Mouse (Mus musculus) hindbrain, postnatal 0 days (tissue): Measurements from ENCODE around the gene Nfic. TPM values are rescaled to one million over a fixed set of nuclear protein-coding genes. Genes with fewer than 3 reads are reported as not detected.

Source experiments
- ATAC-seq: fragments of 200-750 bp; cut with Nextera tagmentation; 2 replicates; pipeline ENCODE4 v1.8.0; 2017; ENCODE audit warnings: mild to moderate bottlenecking, moderate TSS enrichment, moderate library complexity
- DNase-seq: peaks from one replicate; pipeline ENCODE4 v3.0.0-alpha.2; 2015; ENCODE audit warnings: low spot score
- H3K27ac ChIP-seq: fragments of 300-500 bp; sonication (generic); 2 replicates; pipeline ENCODE4 v1.5.1; 2014; ENCODE audit warnings: mild to moderate bottlenecking
- H3K27me3 ChIP-seq: fragments of 300-500 bp; sonication (generic); 2 replicates; pipeline ENCODE4 v1.6.1; 2014; ENCODE audit warnings: low read length, mixed read lengths; ENCODE audit not compliant: insufficient read depth
- H3K36me3 ChIP-seq: fragments of 300-500 bp; sonication (generic); 2 replicates; pipeline ENCODE4 v1.6.1; 2014; ENCODE audit warnings: low read length, mixed read lengths; ENCODE audit not compliant: insufficient read depth
- H3K4me1 ChIP-seq: fragments of 300-500 bp; sonication (generic); 2 replicates; pipeline ENCODE4 v1.6.1; 2014; ENCODE audit warnings: antibody characterized with exemption, low read length, mixed read lengths; ENCODE audit not compliant: insufficient read depth
- H3K4me2 ChIP-seq: fragments of 300-500 bp; sonication (generic); 2 replicates; pipeline ENCODE4 v1.6.1; 2014; ENCODE audit warnings: low read depth, mild to moderate bottlenecking, low read length, moderate library complexity, mixed read lengths
- H3K4me3 ChIP-seq: fragments of 300-500 bp; sonication (generic); 2 replicates; pipeline ENCODE4 v1.5.1; 2014; ENCODE audit warnings: low read length
- H3K9ac ChIP-seq: fragments of 300-500 bp; sonication (generic); replicated peaks from 2 replicates; pipeline ENCODE4 v1.6.1; 2014; ENCODE audit warnings: mild to moderate bottlenecking, low read length, moderate library complexity, mixed read lengths
- H3K9me3 ChIP-seq: fragments of 300-500 bp; sonication (generic); 2 replicates; pipeline ENCODE4 v1.6.1; 2016; ENCODE audit warnings: low read length, mixed read lengths
- CTCF ChIP-seq: IDR thresholded peaks from 2 replicates; pipeline ENCODE4 v1.5.1; 2016; ENCODE audit warnings: antibody characterized with exemption, control low read depth, low read depth
- WGBS: fragments of 180-500 bp; shearing (Covaris S2); extraction: QIAGEN DNeasy Blood & Tissue Kit; methylation state at CpG from one replicate; pipeline ENCODE4 v1.1.7; 2014; 5-methylcytosine and 5-hydroxymethylcytosine counted together
- polyA plus RNA-seq: library from polyadenylated mRNA; unstranded; fragments of >200 nt; fragmentation: Nextera tagmentation; extraction: Ambion mirVana; gene quantifications from 2 replicates; pipeline ENCODE4 v1.2.1, GENCODE M21; 2015
- total RNA-seq: library from RNA; depleted of rRNA; stranded (reverse); fragments of >200 nt; gene quantifications from 2 replicates; pipeline ENCODE4 v1.2.3, GENCODE M21; 2014; rRNA removed

The Nfic gene
- total RNA-seq, result 17.2 and 26.5 TPM in 2 replicates
- 33.8 and 34.6 TPM in 2 replicates for polyA plus RNA-seq

GRCm38 (mm10) chr10:81455181-81455895 is at the start of gene Nfic:
Gene Nfic, minus strand, starts transcription at chr10:81455635.
- H3K9ac ChIP-seq, result no peak within 1 kb of the TSS
- 68% methylated on average over 28 of the region's 28 CpGs for WGBS
- no peak within 1 kb of the TSS for H3K4me3 ChIP-seq
- no peak within 1 kb of the TSS for H3K27ac ChIP-seq
- no peaks in the 10 kb centered on the region for H3K4me1 ChIP-seq
- H3K36me3 ChIP-seq, result no peaks in the 10 kb centered on the region
- TF ChIP-seq CTCF, result no peak
- no peak within 1 kb of the TSS for H3K4me2 ChIP-seq
- ATAC-seq (no peak), DNase-seq (no peak)
- peaks cover 38% of the 10 kb centered on the region for H3K27me3 ChIP-seq
- H3K9me3 ChIP-seq, result no peaks in the 10 kb centered on the region

GRCm38 (mm10) chr10:81502658-81503057 is 47.2 kb upstream of the Nfic start:
- ATAC-seq, result peak; percentile 24
- Histone ChIP-seq H3K9ac (peak overlapping the region; percentile 35; the same call in 1 of the 2 replicates), H3K27ac (no peak overlapping the region), H3K36me3 (no peaks in the 10 kb centered on the region), H3K27me3 (no peaks in the 10 kb centered on the region), H3K9me3 (no peaks in the 10 kb centered on the region), H3K4me1 (no peaks in the 10 kb centered on the region), H3K4me3 (peak overlapping the region; percentile 38), H3K4me2 (peak overlapping the region; percentile 64)
- TF ChIP-seq CTCF, result peak; percentile 100
- 11% methylated on average over 36 of the region's 36 CpGs for WGBS
- DNase-seq, result peak; percentile 81

- no peak for TF ChIP-seq CTCF
Measured at GRCm38 (mm10) chr10:81501863-81502262, 46.4 kb upstream of the Nfic start.

GRCm38 (mm10) chr10:81500032-81500431 is 44.6 kb upstream of the Nfic start, which contains the start of gene S1pr4:
Gene S1pr4, minus strand, starts transcription at chr10:81500132.
- H3K9me3 ChIP-seq, result no peaks in the 10 kb centered on the region
- no peak within 1 kb of the TSS for H3K27ac ChIP-seq
- 86% methylated on average over 3 of the region's 3 CpGs for WGBS
- peaks cover 10% of the 10 kb centered on the region for H3K4me1 ChIP-seq
- H3K27me3 ChIP-seq, result no peaks in the 10 kb centered on the region
- H3K4me2 ChIP-seq, result no peak within 1 kb of the TSS
- H3K36me3 ChIP-seq, result no peaks in the 10 kb centered on the region
- no peak within 1 kb of the TSS for H3K4me3 ChIP-seq
- DNase-seq (no peak), ATAC-seq (no peak)
- no peak for TF ChIP-seq CTCF
- no peak within 1 kb of the TSS for H3K9ac ChIP-seq

More at GRCm38 (mm10) chr10:81501863-81502262, 46.4 kb upstream of the Nfic start:
- H3K27ac ChIP-seq, result no peak overlapping the region
- DNase-seq (no peak), ATAC-seq (no peak)
- WGBS, result 89% methylated on average over 5 of the region's 5 CpGs
- H3K27me3 ChIP-seq, result no peaks in the 10 kb centered on the region
- no peaks in the 10 kb centered on the region for H3K9me3 ChIP-seq
- H3K4me1 ChIP-seq, result 0 out of 2 replicates have a peak, but pooled peaks cover 4% of the 10 kb centered on the region
- H3K9ac ChIP-seq, result no peak overlapping the region
- no peak overlapping the region for H3K4me3 ChIP-seq
- H3K36me3 ChIP-seq, result no peaks in the 10 kb centered on the region
- H3K4me2 ChIP-seq, result no peak overlapping the region

- Histone ChIP-seq H3K9ac (no peak overlapping the region), H3K9me3 (no peaks in the 10 kb centered on the region), H3K4me1 (peaks cover 15% of the 10 kb centered on the region), H3K36me3 (no peaks in the 10 kb centered on the region), H3K4me2 (no peak overlapping the region), H3K4me3 (no peak overlapping the region), H3K27me3 (no peaks in the 10 kb centered on the region), H3K27ac (no peak overlapping the region)
- WGBS, result 75% methylated on average over 23 of the region's 23 CpGs
- no peak for ATAC-seq
- no peak for DNase-seq
- TF ChIP-seq CTCF, result 0 out of 2 replicates have a peak, but pooled peaks have one; percentile 1
Measured at GRCm38 (mm10) chr10:81499250-81499901, 43.9 kb upstream of the Nfic start.

- no peaks in the 10 kb centered on the region for H3K9me3 ChIP-seq
- H3K9ac ChIP-seq, result no peak overlapping the region
- TF ChIP-seq CTCF, result peak; percentile 30; the same call in 1 of the 2 replicates
- no peak overlapping the region for H3K4me3 ChIP-seq
- WGBS, result 82% methylated on average over 38 of the region's 38 CpGs
- peaks cover 15% of the 10 kb centered on the region for H3K4me1 ChIP-seq
- DNase-seq (no peak), ATAC-seq (no peak)
- no peak overlapping the region for H3K27ac ChIP-seq
- H3K4me2 ChIP-seq, result no peak overlapping the region
- no peaks in the 10 kb centered on the region for H3K27me3 ChIP-seq
- H3K36me3 ChIP-seq, result no peaks in the 10 kb centered on the region
Measured at GRCm38 (mm10) chr10:81498316-81499249, 43.1 kb upstream of the Nfic start.
